Mouse (Mus musculus) embryonic facial prominence, embryonic 14.5 days (tissue): ENCODE results near the gene Xdh. TPM values are rescaled to one million over a fixed set of nuclear protein-coding genes. Genes with fewer than 3 reads are reported as not detected.

ENCODE experiments used
- ATAC-seq: fragments of 200-750 bp; cut with Nextera tagmentation; 2 replicates; pipeline ENCODE4 v1.8.0; 2017; ENCODE audit warnings: low read depth, moderate number of reproducible peaks, moderate TSS enrichment
- DNase-seq: peaks from one replicate; pipeline ENCODE4 v3.0.0-alpha.2; 2015; ENCODE audit warnings: low spot score
- H3K27ac ChIP-seq: fragments of 300-500 bp; sonication (generic); replicated peaks from 2 replicates; pipeline ENCODE4 v1.5.1; 2014; ENCODE audit warnings: low read depth, mild to moderate bottlenecking, low read length, moderate library complexity
- H3K27me3 ChIP-seq: fragments of 300-500 bp; sonication (generic); replicated peaks from 2 replicates; pipeline ENCODE4 v1.6.1; 2014; ENCODE audit warnings: low read length; ENCODE audit not compliant: control insufficient read depth, insufficient read depth
- H3K36me3 ChIP-seq: fragments of 300-500 bp; sonication (generic); 2 replicates; pipeline ENCODE4 v1.6.1; 2014; ENCODE audit warnings: low read length, mixed read lengths; ENCODE audit not compliant: control insufficient read depth, insufficient read depth
- H3K4me1 ChIP-seq: fragments of 300-500 bp; sonication (generic); 2 replicates; pipeline ENCODE4 v1.6.1; 2014; ENCODE audit warnings: antibody characterized with exemption, low read length; ENCODE audit not compliant: control insufficient read depth, insufficient read depth
- H3K4me2 ChIP-seq: fragments of 300-500 bp; sonication (generic); 2 replicates; pipeline ENCODE4 v1.6.1; 2014; ENCODE audit warnings: low read depth, mild to moderate bottlenecking, low read length, moderate library complexity, mixed read lengths
- H3K4me3 ChIP-seq: fragments of 300-500 bp; sonication (generic); 2 replicates; pipeline ENCODE4 v1.5.1; 2014; ENCODE audit warnings: low read depth, mild to moderate bottlenecking, low read length
- H3K9ac ChIP-seq: fragments of 300-500 bp; sonication (generic); 2 replicates; pipeline ENCODE4 v1.6.1; 2014; ENCODE audit warnings: low read depth, mild to moderate bottlenecking, low read length, moderate library complexity, mixed read lengths
- H3K9me3 ChIP-seq: fragments of 300-500 bp; sonication (generic); 2 replicates; pipeline ENCODE4 v1.6.1; 2016; ENCODE audit warnings: low read length; ENCODE audit not compliant: control insufficient read depth
- WGBS: fragments of 180-500 bp; shearing (Covaris S2); extraction: QIAGEN DNeasy Blood & Tissue Kit; methylation state at CpG from one replicate; pipeline ENCODE4 v1.1.7; 2014; 5-methylcytosine and 5-hydroxymethylcytosine counted together
- polyA plus RNA-seq: library from polyadenylated mRNA; unstranded; fragments of >200 nt; fragmentation: Nextera tagmentation; extraction: Ambion mirVana; gene quantifications from 2 replicates; pipeline ENCODE4 v1.2.1, GENCODE M21; 2014

The Xdh gene
- polyA plus RNA-seq, 1 experiment from 2014 or later = 2.5 TPM

DNA sequence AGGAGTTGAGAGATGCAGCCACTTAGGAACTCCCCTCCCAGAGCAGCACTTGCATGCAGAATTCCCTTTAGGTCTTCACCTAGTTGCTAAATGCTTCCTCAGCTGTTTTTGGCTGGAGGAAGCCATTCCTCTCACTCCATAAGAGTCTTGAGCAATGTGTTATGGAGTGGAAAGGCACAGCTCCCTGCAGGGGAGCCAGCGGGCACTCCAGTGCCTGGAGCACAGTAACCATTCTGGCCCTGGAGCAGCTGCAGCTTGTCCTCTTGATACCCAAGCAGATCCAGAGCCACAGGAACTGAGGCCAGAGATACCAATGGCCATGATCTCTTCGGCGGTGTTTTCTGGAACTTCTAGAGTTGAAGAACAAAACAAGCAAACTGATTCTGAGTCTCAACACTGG, 113.4 kb downstream of the Xdh start:
- H3K27ac ChIP-seq = no peak overlapping the region
- H3K36me3 ChIP-seq = no peaks in the 10 kb centered on the region
- WGBS = 94% methylated on average over 3 of the region's 3 CpGs
- no peak for ATAC-seq
- no peak overlapping the region for H3K4me3 ChIP-seq
- DNase-seq = no peak
- no peaks in the 10 kb centered on the region for H3K27me3 ChIP-seq
- no peaks in the 10 kb centered on the region for H3K4me1 ChIP-seq
- no peaks in the 10 kb centered on the region for H3K9me3 ChIP-seq
- H3K4me2 ChIP-seq = no peak overlapping the region
- no peak overlapping the region for H3K9ac ChIP-seq

Other genes starting within 250 kb of the Xdh start
- 5.1 and 5.6 TPM in 2 replicates for gene Galnt14, start 239.7 kb downstream of the Xdh start, polyA plus RNA-seq
- 4.0 and 4.1 TPM in 2 replicates for gene Ehd3, start 146.1 kb downstream of the Xdh start, polyA plus RNA-seq
- not detected in 2 replicates for gene Srd5a2, start 97.7 kb upstream of the Xdh start, polyA plus RNA-seq